Mouse (Mus musculus) pancreas, adult 10 weeks (tissue): ENCODE results near the gene Ier5l. TPM values are rescaled to one million over a fixed set of nuclear protein-coding genes. Genes with fewer than 3 reads are reported as not detected.

Source experiments
- polyA plus RNA-seq: library from polyadenylated mRNA; stranded (reverse); fragments of 350-450 nt; fragmentation: Illumina TruSeq; extraction: RNeasy Lipid Tissue Mini Kit (QIAGEN cat#74804); gene quantifications from one replicate; pipeline ENCODE4 v1.2.3, GENCODE M21; 2015; ENCODE audit warnings: low read depth, low replicate concordance; ENCODE audit not compliant: insufficient read depth

Ier5l gene
- 1.6 TPM for polyA plus RNA-seq

DNA sequence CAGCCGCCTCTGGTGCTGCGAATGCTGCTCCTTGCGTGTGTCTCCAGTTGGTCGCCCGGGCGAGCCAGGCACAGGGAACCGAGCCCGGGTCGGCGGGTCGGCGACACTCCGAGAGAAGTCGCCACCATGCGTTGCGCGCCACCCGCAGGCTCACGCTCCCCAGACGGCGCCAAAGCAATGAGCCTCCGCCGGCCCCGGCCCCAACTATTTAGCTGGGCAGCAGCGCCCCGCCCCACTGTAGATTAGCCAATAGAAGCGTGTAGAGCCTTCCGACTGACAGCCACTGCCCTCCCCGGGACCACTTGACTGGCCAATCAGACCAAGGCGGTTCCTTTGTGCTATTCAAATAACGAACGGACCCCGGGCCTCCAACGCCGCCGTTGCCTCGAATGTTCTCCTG is at the start of gene Ier5l:
Ier5l (minus strand) TSS at position 181 of the 400 bp plus-strand sequence.

Other genes with a start within 250 kb of the Ier5l start
- gene Lrrc8a, start 236.5 kb downstream of the Ier5l start, polyA plus RNA-seq = 7.2 TPM
- gene Gm28035, start 233.7 kb downstream of the Ier5l start, polyA plus RNA-seq = 0.46 TPM
- 10.5 TPM for gene Phyhd1, start 208.0 kb downstream of the Ier5l start, polyA plus RNA-seq
- gene Gm28038, start 193.2 kb downstream of the Ier5l start, polyA plus RNA-seq = not detected
- 2.7 TPM for gene Dolk, start 187.9 kb downstream of the Ier5l start, polyA plus RNA-seq
- 4.0 TPM for gene Nup188, start 187.8 kb downstream of the Ier5l start, polyA plus RNA-seq
- gene Sh3glb2, start 114.9 kb downstream of the Ier5l start, polyA plus RNA-seq = 71.9 TPM
- gene Miga2, start 110.0 kb downstream of the Ier5l start, polyA plus RNA-seq = 3.9 TPM
- 4.6 TPM for gene Dolpp1, start 82.0 kb downstream of the Ier5l start, polyA plus RNA-seq
- 12.1 TPM for gene Crat, start 58.4 kb downstream of the Ier5l start, polyA plus RNA-seq
- 27.1 TPM for gene Ptpa, start 58.2 kb downstream of the Ier5l start, polyA plus RNA-seq
- gene Cstad, start 120.8 kb upstream of the Ier5l start, polyA plus RNA-seq = not detected